In the genomic region with DNA sequence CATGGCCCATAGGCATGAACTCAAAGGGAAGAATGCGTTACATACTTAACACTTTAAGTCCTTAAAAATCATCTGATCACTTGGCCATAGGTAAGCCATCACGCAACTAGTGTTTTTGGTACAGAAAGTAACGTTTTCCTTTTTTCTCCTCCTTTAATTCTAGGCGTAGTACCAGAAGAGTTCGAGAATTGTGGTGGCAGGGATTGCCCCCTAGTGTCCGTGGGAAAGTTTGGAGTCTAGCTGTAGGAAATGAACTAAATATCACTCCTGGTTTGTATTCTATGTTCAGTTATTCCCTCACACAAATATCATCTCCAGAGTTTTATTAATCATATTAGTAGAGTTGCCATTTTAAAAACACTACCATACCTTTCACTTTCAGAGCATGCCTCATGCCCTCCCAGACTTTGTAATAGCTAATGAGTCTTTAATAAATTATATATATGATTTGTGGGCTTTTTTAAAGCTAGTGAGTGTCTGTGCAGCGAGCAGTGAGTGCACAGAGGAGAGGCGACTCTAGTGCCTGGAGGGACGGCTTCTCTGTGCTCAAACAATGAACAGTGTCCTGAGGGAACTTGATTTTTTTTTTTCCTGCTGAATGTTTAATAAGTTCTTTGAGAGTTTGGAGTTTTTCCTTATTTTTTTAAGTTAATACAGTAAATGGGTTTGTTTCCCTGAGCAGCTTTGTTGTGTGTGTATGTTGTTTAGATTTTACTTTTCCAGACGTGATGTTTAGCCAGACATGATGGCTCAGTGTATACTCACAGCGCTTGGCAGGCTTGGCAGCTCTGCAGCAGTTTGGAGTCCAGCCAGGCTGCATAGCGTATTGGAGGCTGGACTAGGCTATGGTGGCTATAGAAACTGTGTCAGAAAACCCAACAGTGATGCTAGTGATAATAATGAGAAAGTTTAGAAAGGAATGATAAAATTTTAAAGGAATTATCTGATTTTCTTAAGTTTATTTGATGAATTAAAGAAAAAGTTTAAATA, we compare ENCODE assay signal across 7 mouse cellular contexts. TPM values are rescaled to one million over a fixed set of nuclear protein-coding genes. Genes with fewer than 3 reads are reported as not detected.
DNase-seq lines count a peak whose midpoint lies in the region; ATAC-seq and TF ChIP-seq lines count a peak whose summit lies in the region.

No protein-coding gene starts in this region.

- no peaks in the 10 kb centered on the region for H3K4me1 ChIP-seq in hindbrain, embryonic 13.5 days (replicated peaks)
- no peaks in the 10 kb centered on the region for H3K4me1 ChIP-seq in hindbrain, embryonic 12.5 days
- no peaks in the 10 kb centered on the region for H3K4me1 ChIP-seq in midbrain, embryonic 14.5 days (ENCODE audit: control insufficient read depth, insufficient read depth, low read length)
- no peaks in the 10 kb centered on the region for H3K4me1 ChIP-seq in midbrain, embryonic 11.5 days (ENCODE audit: control insufficient read depth, insufficient read depth, low read length)
- no peaks in the 10 kb centered on the region for H3K4me1 ChIP-seq in cortical plate, adult 2 months (ENCODE audit: control insufficient read depth, insufficient read depth, low read length)
- no peaks in the 10 kb centered on the region for H3K4me1 ChIP-seq in intestine, embryonic 16.5 days (ENCODE audit: control insufficient read depth, insufficient read depth, low read length)

- H3K27me3 ChIP-seq in hindbrain, embryonic 13.5 days = no peaks in the 10 kb centered on the region
- H3K27me3 ChIP-seq in hindbrain, embryonic 12.5 days = no peaks in the 10 kb centered on the region
- no peaks in the 10 kb centered on the region for H3K27me3 ChIP-seq in midbrain, embryonic 14.5 days (ENCODE audit: control insufficient read depth, insufficient read depth, low read length)
- no peaks in the 10 kb centered on the region for H3K27me3 ChIP-seq in midbrain, embryonic 11.5 days (ENCODE audit: control insufficient read depth, insufficient read depth, low read length)
- no peaks in the 10 kb centered on the region for H3K27me3 ChIP-seq in intestine, embryonic 16.5 days (replicated peaks; ENCODE audit: control insufficient read depth, insufficient read depth, low read length)

- WGBS in hindbrain, embryonic 13.5 days = 71% methylated on average over 12 of the region's 12 CpGs
- WGBS in hindbrain, embryonic 12.5 days = 78% methylated on average over 12 of the region's 12 CpGs
- 66% methylated on average over 12 of the region's 12 CpGs for WGBS in midbrain, embryonic 14.5 days
- 84% methylated on average over 12 of the region's 12 CpGs for WGBS in midbrain, embryonic 11.5 days
- WGBS in intestine, embryonic 16.5 days = 63% methylated on average over 12 of the region's 12 CpGs

- DNase-seq in midbrain, embryonic 14.5 days = peak; percentile 80
- DNase-seq in midbrain, embryonic 11.5 days (ENCODE audit: low spot score, missing footprints) = no peak
- DNase-seq in retina, postnatal 7 days (ENCODE audit: low read depth, low spot score) = peak; percentile 21

- no peak overlapping the region for H3K27ac ChIP-seq in hindbrain, embryonic 13.5 days
- no peak overlapping the region for H3K27ac ChIP-seq in hindbrain, embryonic 12.5 days
- no peak overlapping the region for H3K27ac ChIP-seq in midbrain, embryonic 14.5 days (replicated peaks; ENCODE audit: low read depth, low read length)
- no peak overlapping the region for H3K27ac ChIP-seq in midbrain, embryonic 11.5 days (ENCODE audit: low read depth, low read length)
- no peak overlapping the region for H3K27ac ChIP-seq in cortical plate, adult 2 months (ENCODE audit: insufficient read depth, low read length)
- H3K27ac ChIP-seq in intestine, embryonic 16.5 days (ENCODE audit: low read length) = no peak overlapping the region

- no peak overlapping the region for H3K9ac ChIP-seq in hindbrain, embryonic 13.5 days
- no peak overlapping the region for H3K9ac ChIP-seq in hindbrain, embryonic 12.5 days
- no peak overlapping the region for H3K9ac ChIP-seq in midbrain, embryonic 14.5 days (replicated peaks; ENCODE audit: low read length)
- no peak overlapping the region for H3K9ac ChIP-seq in midbrain, embryonic 11.5 days (ENCODE audit: low read length)
- no peak overlapping the region for H3K9ac ChIP-seq in intestine, embryonic 16.5 days (ENCODE audit: low read depth, low read length)

- 0 out of 2 replicates have a peak, but pooled peaks have one; percentile 17 for TF ChIP-seq CTCF in cortical plate, adult 2 months (IDR thresholded peaks at IDR 0.05; ENCODE audit: extremely low read depth, insufficient read depth, low read length)

- H3K4me2 ChIP-seq in hindbrain, embryonic 13.5 days = no peak overlapping the region
- no peak overlapping the region for H3K4me2 ChIP-seq in hindbrain, embryonic 12.5 days (replicated peaks)
- no peak overlapping the region for H3K4me2 ChIP-seq in midbrain, embryonic 14.5 days (ENCODE audit: low read length)
- H3K4me2 ChIP-seq in midbrain, embryonic 11.5 days = no peak overlapping the region
- no peak overlapping the region for H3K4me2 ChIP-seq in intestine, embryonic 16.5 days (ENCODE audit: low read depth, low read length)

- H3K36me3 ChIP-seq in hindbrain, embryonic 13.5 days = peaks cover 17% of the 10 kb centered on the region
- H3K36me3 ChIP-seq in hindbrain, embryonic 12.5 days = 0 out of 2 replicates have a peak, but pooled peaks cover 4% of the 10 kb centered on the region
- H3K36me3 ChIP-seq in midbrain, embryonic 14.5 days (ENCODE audit: control insufficient read depth, insufficient read depth, low read length) = peaks cover 3% of the 10 kb centered on the region; the same call in 1 of the 2 replicates
- no peaks in the 10 kb centered on the region for H3K36me3 ChIP-seq in midbrain, embryonic 11.5 days (ENCODE audit: control insufficient read depth, insufficient read depth, low read length)
- H3K36me3 ChIP-seq in intestine, embryonic 16.5 days (ENCODE audit: control insufficient read depth, insufficient read depth, low read length) = no peaks in the 10 kb centered on the region

- no peak for TF ChIP-seq POLR2A in cortical plate, adult 2 months (IDR thresholded peaks at IDR 0.05; ENCODE audit: extremely low read depth, insufficient read depth, low read length)

- H3K9me3 ChIP-seq in hindbrain, embryonic 13.5 days = no peaks in the 10 kb centered on the region
- no peaks in the 10 kb centered on the region for H3K9me3 ChIP-seq in hindbrain, embryonic 12.5 days (replicated peaks)
- no peaks in the 10 kb centered on the region for H3K9me3 ChIP-seq in midbrain, embryonic 14.5 days (ENCODE audit: control insufficient read depth, low read length)
- H3K9me3 ChIP-seq in midbrain, embryonic 11.5 days (ENCODE audit: control insufficient read depth, low read length) = no peaks in the 10 kb centered on the region
- H3K9me3 ChIP-seq in intestine, embryonic 16.5 days (ENCODE audit: control insufficient read depth, low read length) = no peaks in the 10 kb centered on the region

- ATAC-seq in hindbrain, embryonic 13.5 days (ENCODE audit: low FRiP score) = peak; percentile 76; the same call in 1 of the 2 replicates
- no peak for ATAC-seq in hindbrain, embryonic 12.5 days (ENCODE audit: low FRiP score)
- no peak for ATAC-seq in midbrain, embryonic 14.5 days (ENCODE audit: low FRiP score, low TSS enrichment)
- ATAC-seq in midbrain, embryonic 11.5 days (ENCODE audit: low FRiP score) = no peak
- ATAC-seq in intestine, embryonic 16.5 days = no peak

- H3K4me3 ChIP-seq in hindbrain, embryonic 13.5 days = no peak overlapping the region
- no peak overlapping the region for H3K4me3 ChIP-seq in hindbrain, embryonic 12.5 days
- H3K4me3 ChIP-seq in midbrain, embryonic 14.5 days (replicated peaks; ENCODE audit: low read depth, low read length) = no peak overlapping the region
- H3K4me3 ChIP-seq in midbrain, embryonic 11.5 days (ENCODE audit: low read depth, low read length) = no peak overlapping the region
- H3K4me3 ChIP-seq in cortical plate, adult 2 months (ENCODE audit: insufficient read depth, low read length) = no peak overlapping the region
- H3K4me3 ChIP-seq in intestine, embryonic 16.5 days (ENCODE audit: low read length) = no peak overlapping the region

RNA-seq across cellular contexts. Expression of a gene that starts 29.3 kb away (rescaled TPM):
- polyA plus RNA-seq in hindbrain, embryonic 13.5 days (2015; fragmentation: Nextera tagmentation; extraction: Ambion mirVana) = 12.7 and 14.5 TPM in 2 replicates
- 40.9 and 45.7 TPM in 2 replicates for polyA plus RNA-seq in hindbrain, embryonic 12.5 days (2016; fragmentation: Nextera tagmentation; extraction: Ambion mirVana)
- polyA plus RNA-seq in midbrain, embryonic 14.5 days (2014; fragmentation: Nextera tagmentation; extraction: Ambion mirVana) = 6.2 and 13.8 TPM in 2 replicates
- polyA plus RNA-seq in midbrain, embryonic 11.5 days (2014; fragmentation: Nextera tagmentation; extraction: Ambion mirVana) = 94.3 and 95.7 TPM in 2 replicates
- 1.9 and 2.2 TPM in 2 replicates for polyA plus RNA-seq in cortical plate, adult 2 months (2012; rRNA removed)
- polyA plus RNA-seq in intestine, embryonic 16.5 days (2015; fragmentation: Nextera tagmentation; extraction: Ambion mirVana) = 29.6 and 37.8 TPM in 2 replicates
